Mouse (Mus musculus): Measurements from ENCODE around the gene Mdm2. TPM values are rescaled to one million over a fixed set of nuclear protein-coding genes. Genes with fewer than 3 reads are reported as not detected.
"Not testable (repeated sequence)": the region's sequence is repeated elsewhere in the genome, so short reads cannot be mapped to it uniquely, and the experiment has no call there.

Mdm2 gene
- polyA plus RNA-seq, 1 experiment, result 61.6 TPM

DNA sequence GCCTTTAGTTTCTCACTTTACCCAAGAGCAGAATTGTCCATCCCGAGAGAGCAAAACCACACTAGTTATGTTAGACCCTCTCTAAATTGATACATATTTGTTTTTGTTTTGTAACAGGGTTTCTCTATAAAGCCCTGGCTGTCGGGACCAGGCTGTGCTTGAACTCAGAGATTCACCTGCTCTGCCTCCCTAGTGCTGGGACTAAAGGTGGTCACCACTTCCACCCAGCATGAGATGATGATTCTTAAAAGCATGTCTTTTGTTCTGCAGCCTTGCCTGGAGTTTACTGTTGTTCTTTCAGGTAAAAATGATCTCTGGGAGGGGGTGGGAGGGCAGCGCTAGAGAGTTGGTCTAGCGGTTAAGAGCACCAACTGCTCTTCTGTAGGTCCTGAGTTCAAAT is 15.8 kb upstream of the Mdm2 start:
- Histone ChIP-seq H3K4me1 (ENCODE audit: control insufficient read depth, insufficient read depth, low read length) (no peaks in the 10 kb centered on the region), H3K4me3 (ENCODE audit: insufficient read depth, low read length) (no peak overlapping the region), H3K27ac (ENCODE audit: insufficient read depth, low read length) (no peak overlapping the region)
- TF ChIP-seq CTCF (IDR thresholded peaks at IDR 0.05; ENCODE audit: extremely low read depth, insufficient read depth, low read length), result no peak
- TF ChIP-seq POLR2A (IDR thresholded peaks at IDR 0.05; ENCODE audit: extremely low read depth, insufficient read depth, low read length), result no peak

DNA sequence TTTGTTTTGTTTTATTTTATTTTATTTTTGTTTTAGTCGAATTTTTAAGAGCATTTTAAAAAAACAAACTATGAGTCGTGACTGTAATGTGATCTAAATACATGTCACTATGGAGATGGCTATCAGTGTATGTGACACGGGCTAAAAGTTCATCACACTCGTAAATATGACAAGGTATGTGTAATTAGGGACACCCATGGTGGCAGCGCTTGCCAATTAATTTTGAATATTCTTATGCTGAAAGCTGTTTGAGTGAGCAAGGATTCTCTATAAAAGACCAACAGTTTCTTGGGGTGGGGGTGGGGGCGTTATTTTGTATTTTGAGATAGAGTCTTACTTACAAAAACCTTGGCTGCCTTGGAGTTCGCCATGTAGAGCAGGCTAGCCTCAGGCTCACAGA is 15.1 kb upstream of the Mdm2 start:
- Histone ChIP-seq H3K27ac (ENCODE audit: insufficient read depth, low read length) (no peak overlapping the region), H3K4me3 (ENCODE audit: insufficient read depth, low read length) (no peak overlapping the region), H3K4me1 (ENCODE audit: control insufficient read depth, insufficient read depth, low read length) (no peaks in the 10 kb centered on the region)
- TF ChIP-seq CTCF (IDR thresholded peaks at IDR 0.05; ENCODE audit: extremely low read depth, insufficient read depth, low read length), result no peak
- TF ChIP-seq POLR2A (IDR thresholded peaks at IDR 0.05; ENCODE audit: extremely low read depth, insufficient read depth, low read length), result no peak

DNA sequence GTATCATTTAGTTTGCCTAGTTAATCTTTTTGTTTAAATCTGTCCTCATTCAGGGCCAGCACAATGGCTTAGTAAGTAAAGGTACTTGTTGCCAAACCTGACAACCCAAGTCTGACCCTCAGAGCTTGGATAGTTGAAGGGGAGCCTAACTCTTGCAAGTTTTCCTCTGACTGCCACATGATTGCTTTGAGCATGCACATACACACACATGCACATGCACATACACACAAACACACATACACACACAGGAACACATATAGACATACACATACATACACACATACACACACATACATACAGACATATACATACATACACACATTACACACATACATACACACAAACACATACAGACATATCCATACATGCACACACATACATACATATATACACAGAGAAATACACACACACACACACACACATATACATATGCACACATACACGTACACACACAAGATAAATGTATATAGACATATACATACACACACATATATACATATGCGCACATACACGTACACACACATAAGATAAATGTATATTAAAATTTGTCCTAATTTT is 14.3 kb upstream of the Mdm2 start:
- no peaks in the 10 kb centered on the region for H3K4me1 ChIP-seq (ENCODE audit: control insufficient read depth, insufficient read depth, low read length)
- no peak overlapping the region for H3K27ac ChIP-seq (ENCODE audit: insufficient read depth, low read length)
- no peak for TF ChIP-seq CTCF (IDR thresholded peaks at IDR 0.05; ENCODE audit: extremely low read depth, insufficient read depth, low read length)
- TF ChIP-seq POLR2A (IDR thresholded peaks at IDR 0.05; ENCODE audit: extremely low read depth, insufficient read depth, low read length), result no peak
- H3K4me3 ChIP-seq (ENCODE audit: insufficient read depth, low read length), result no peak overlapping the region

DNA sequence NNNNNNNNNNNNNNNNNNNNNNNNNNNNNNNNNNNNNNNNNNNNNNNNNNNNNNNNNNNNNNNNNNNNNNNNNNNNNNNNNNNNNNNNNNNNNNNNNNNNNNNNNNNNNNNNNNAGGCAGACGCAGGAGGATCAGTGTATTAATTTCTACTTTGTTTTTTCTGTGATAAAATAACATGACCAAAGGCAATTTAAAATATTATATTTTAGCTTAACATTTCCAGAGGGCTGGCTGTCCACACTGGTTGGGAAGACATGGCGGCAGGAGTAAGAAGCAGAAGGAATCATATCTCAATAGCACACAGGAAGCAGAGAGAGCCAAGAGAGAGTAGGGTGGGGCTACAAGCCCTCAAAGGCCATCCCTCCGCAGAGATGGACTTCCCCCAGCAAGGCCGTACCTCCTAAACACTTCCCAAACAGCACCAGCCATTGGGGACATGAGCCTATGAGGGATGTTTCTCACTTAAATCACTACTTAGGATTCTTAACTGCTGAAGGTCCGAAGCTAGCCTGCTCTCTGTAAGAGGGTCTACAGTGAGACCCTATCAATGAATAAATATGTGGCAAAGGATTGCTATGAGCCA is 13.7 kb upstream of the Mdm2 start:
- H3K4me1 ChIP-seq (ENCODE audit: control insufficient read depth, insufficient read depth, low read length), result no peaks in the 10 kb centered on the region
- no peak overlapping the region for H3K4me3 ChIP-seq (ENCODE audit: insufficient read depth, low read length)
- no peak overlapping the region for H3K27ac ChIP-seq (ENCODE audit: insufficient read depth, low read length)
- no peak for TF ChIP-seq CTCF (IDR thresholded peaks at IDR 0.05; ENCODE audit: extremely low read depth, insufficient read depth, low read length)
- TF ChIP-seq POLR2A (IDR thresholded peaks at IDR 0.05; ENCODE audit: extremely low read depth, insufficient read depth, low read length), result no peak

DNA sequence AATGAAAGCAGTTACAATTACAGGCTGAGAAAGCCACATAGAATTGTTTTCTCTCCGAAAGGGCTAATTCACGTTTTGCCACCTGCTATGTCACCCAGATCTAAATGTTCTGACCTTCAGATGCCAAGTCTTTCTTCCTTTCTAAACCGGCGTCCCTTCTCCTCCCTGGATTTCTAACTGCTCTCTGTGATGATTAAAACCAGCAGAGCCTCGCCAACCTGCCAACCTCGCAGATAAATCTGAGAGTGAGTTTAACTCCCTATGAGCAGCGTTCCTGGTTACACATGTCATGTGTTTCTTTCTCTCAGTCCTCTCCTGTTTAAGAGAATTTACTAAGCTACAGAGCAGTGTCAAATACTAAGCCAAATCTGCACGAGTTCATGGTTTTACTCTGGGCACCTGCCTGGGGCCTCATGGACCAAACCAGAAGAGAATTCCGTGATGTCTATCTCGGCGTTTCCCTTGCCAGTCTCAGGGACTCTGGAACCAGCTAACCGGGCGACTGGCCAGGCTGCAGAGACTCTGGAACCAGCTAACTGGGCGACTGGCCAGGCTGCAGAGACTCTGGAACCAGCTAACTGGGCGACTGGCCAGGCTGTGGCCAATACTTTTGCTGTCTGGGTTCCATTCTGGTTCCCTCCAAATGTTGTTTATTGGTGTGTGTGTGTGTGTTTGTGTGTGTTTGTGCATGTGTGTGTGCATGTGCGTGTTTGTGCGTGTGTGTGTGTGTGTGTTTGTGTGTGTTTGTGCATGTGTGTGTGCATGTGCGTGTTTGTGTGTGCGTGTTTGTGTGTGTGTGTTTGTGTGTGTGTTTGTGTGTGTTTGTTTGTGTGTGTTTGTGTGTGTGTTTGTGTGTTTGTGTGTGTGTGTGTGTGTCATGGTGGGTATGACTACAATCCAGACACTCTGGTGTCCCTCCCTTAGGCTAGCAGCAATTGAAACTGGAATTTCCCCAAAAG is 7.9 kb upstream of the Mdm2 start:
- Histone ChIP-seq H3K4me1 (ENCODE audit: control insufficient read depth, insufficient read depth, low read length) (peaks cover 2% of the 10 kb centered on the region; the same call in 1 of the 2 replicates), H3K27ac (ENCODE audit: insufficient read depth, low read length) (no peak overlapping the region), H3K4me3 (ENCODE audit: insufficient read depth, low read length) (no peak overlapping the region)
- no peak for TF ChIP-seq POLR2A (IDR thresholded peaks at IDR 0.05; ENCODE audit: extremely low read depth, insufficient read depth, low read length)
- TF ChIP-seq CTCF (IDR thresholded peaks at IDR 0.05; ENCODE audit: extremely low read depth, insufficient read depth, low read length), result no peak

DNA sequence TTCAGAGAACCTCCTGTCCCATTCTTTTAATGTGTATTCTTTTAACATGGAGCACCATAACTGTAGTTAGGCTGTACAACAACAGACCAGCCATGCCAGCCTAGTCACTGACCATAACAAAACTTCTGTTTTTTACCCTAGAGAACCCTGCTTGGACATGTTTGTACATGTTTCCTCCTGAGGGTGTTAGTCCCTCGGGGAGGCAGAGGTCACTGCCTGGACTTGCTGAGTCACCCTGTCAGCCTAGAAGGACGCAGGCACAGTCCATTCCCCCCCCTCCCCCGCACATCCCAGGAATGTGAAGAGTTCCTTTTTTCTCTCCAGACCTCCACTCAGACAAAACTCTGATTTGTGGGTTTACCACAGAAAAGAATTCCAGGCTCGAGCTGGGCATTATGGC is 7.0 kb upstream of the Mdm2 start:
- no peak overlapping the region for H3K27ac ChIP-seq (ENCODE audit: insufficient read depth, low read length)

DNA sequence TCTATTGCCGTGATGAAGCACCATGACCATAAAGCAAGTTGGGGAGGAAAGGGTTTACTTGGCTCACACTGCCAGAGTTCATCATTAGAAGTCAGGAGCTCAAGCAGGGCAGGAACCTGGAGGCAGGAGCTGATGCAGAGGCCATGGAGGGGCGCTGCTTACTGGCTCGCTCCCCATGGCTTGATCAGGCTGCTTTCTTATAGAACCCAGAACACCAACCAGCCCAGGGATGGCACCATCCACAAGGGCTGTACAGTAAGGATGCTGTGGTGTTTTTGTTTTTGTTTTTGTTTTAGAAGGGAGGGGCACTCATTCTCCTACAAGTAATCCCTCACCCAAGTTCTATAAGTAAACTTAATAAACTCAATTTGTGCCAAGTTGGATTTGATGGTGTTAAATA is 6.1 kb upstream of the Mdm2 start:
- TF ChIP-seq POLR2A (IDR thresholded peaks at IDR 0.05; ENCODE audit: extremely low read depth, insufficient read depth, low read length), result no peak
- H3K4me1 ChIP-seq (ENCODE audit: control insufficient read depth, insufficient read depth, low read length), result peaks cover 2% of the 10 kb centered on the region; the same call in 1 of the 2 replicates
- H3K4me3 ChIP-seq (ENCODE audit: insufficient read depth, low read length), result no peak overlapping the region
- no peak overlapping the region for H3K27ac ChIP-seq (ENCODE audit: insufficient read depth, low read length)

More for the DNA sequence above, 7.0 kb upstream of the Mdm2 start:
- TF ChIP-seq POLR2A (IDR thresholded peaks at IDR 0.05; ENCODE audit: extremely low read depth, insufficient read depth, low read length) (no peak), CTCF (IDR thresholded peaks at IDR 0.05; ENCODE audit: extremely low read depth, insufficient read depth, low read length) (no peak)
- Histone ChIP-seq H3K4me1 (ENCODE audit: control insufficient read depth, insufficient read depth, low read length) (peaks cover 2% of the 10 kb centered on the region; the same call in 1 of the 2 replicates), H3K4me3 (ENCODE audit: insufficient read depth, low read length) (no peak overlapping the region)

DNA sequence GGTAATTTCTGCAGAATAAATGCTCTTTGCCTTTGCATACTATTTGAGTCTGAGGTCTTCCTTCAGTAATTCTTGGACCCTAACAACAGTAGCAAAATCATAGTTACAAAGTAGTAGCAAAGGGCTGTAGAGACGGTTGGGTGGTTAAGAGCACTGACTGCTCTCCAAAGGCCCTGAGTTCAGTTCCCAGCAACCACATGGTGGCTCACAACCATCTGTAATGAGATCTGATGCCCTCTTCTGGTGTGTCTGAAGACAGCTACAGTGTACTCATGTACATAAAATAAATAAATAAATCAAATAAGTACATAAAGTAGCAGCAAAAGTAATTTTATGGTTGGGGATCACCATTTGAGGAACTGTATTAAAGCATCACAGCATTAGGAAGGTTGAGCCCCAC is 5.1 kb upstream of the Mdm2 start:
- H3K4me3 ChIP-seq (ENCODE audit: insufficient read depth, low read length); H3K27ac ChIP-seq (ENCODE audit: insufficient read depth, low read length); H3K4me1 ChIP-seq (ENCODE audit: control insufficient read depth, insufficient read depth, low read length): not testable (repeated sequence)

DNA sequence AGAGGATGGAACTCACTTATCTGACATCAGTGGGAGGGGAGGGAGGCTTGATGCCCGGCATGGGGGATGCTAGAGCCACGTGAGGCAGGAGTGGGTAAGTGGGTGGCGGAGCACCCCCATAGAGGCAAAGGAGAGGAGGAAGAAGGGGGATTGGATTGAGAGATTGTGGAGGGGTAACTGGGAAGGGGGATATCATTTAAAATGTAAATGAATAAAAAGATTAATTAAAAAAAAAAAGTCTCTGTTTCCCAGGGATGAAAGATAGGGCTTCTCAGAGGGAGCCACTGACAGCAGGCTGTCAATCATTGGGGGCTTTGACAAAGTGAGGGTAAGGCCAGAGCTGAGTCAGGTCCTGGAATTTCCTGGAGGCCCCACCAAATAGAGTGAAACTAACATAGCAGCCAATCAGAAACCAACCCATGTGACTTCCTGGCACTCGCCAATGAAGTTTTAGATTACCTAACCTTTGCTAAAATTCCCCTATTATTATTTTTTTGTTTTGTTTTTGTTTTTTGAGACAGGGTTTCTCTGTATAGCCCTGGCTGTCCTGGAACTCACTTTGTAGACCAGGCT is 4.5 kb upstream of the Mdm2 start:
- Histone ChIP-seq H3K4me1 (ENCODE audit: control insufficient read depth, insufficient read depth, low read length) (peaks cover 2% of the 10 kb centered on the region; the same call in 1 of the 2 replicates), H3K27ac (ENCODE audit: insufficient read depth, low read length) (no peak overlapping the region), H3K4me3 (ENCODE audit: insufficient read depth, low read length) (no peak overlapping the region)
- TF ChIP-seq POLR2A (IDR thresholded peaks at IDR 0.05; ENCODE audit: extremely low read depth, insufficient read depth, low read length) (no peak), CTCF (IDR thresholded peaks at IDR 0.05; ENCODE audit: extremely low read depth, insufficient read depth, low read length) (no peak)
